Mouse (Mus musculus) activated CD4-positive, CD25-positive, alpha-beta regulatory T cell, adult 4 months (primary cell): ENCODE measurements around the gene Usp30. TPM values are rescaled to one million over a fixed set of nuclear protein-coding genes. Genes with fewer than 3 reads are reported as not detected.

Source experiments
- ATAC-seq: one replicate; pipeline ENCODE4 v1.8.0; 2017
- polyA plus RNA-seq, 2 experiments: library from polyadenylated mRNA; unstranded; fragments of 100-300 nt; shearing (Covaris generic); gene quantifications; one replicate each; pipeline ENCODE4 v1.2.1; 2017

The Usp30 gene
- polyA plus RNA-seq, 2 experiments from 2014 or later, result 2.4 to 3.5 TPM

- no peak for ATAC-seq
Measured at GRCm38 (mm10) chr5:114067543-114067942, 2.3 kb downstream of the Usp30 start.

DNA sequence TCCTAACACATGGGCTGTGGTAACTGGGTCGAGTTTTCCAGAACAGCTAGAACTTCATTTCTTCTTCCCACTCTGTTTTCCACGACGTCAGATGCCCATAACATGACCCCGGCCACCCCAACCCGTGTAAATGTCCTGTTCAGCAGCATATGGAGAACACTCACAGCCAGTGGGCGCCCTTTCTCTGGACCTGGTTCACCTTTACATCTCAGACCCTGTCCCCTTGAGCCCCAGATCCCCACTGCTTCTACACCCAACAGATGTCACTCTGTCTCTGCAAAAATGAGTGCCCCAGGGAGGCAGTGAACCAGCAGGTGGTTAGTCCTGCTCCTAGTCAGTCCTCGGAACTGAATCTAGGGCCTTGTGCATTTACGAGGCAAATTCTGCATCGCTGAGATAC lies 2.7 kb downstream of the Usp30 start:
- ATAC-seq, result no peak

GRCm38 (mm10) chr5:114070858-114071257 lies 5.6 kb downstream of the Usp30 start:
- no peak for ATAC-seq

GRCm38 (mm10) chr5:114072262-114072661 lies 7.0 kb downstream of the Usp30 start:
- ATAC-seq, result no peak

DNA sequence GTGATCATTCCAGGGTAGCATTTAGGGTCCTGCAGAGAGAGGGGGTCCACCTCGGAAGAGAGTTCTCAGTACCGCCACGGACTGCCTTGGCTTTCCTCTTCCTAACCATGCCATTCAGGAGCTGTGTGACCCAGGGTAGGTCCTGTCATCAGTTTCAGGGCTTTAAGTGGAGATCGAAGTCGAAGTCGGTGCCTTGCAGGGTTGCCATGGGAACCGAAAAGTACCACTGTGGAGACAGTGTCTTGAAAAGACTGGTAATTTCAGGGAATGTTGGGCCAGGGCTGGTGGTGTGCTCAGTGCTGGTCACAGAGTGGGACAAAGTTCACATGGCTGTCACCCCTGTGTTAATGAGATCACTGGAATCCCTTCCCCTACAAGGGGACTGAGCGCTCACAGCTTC lies 11.7 kb downstream of the Usp30 start:
- no peak for ATAC-seq

DNA sequence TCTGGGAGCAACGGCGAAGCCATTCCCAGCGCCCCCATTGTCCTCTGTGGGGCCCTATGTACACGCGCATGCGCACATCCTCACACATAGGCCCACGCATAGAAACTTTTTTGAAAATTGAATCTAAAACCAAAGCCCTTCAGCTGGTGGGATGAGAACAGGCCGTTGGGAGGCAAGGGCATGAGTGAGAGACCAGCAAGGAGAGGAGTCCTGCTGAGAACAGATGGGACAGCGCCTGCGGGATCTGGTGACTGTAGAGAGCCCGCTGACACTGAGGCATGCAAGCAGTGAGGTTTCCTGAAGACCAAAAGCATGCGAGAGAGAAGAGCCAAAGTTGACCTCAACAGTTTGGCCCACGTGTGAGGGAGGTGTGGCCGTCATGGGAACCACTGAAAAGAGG lies 20.2 kb downstream of the Usp30 start:
- no peak for ATAC-seq

- ATAC-seq, result no peak
Measured at GRCm38 (mm10) chr5:114087875-114088480, 22.7 kb downstream of the Usp30 start.

GRCm38 (mm10) chr5:114090421-114091013 lies 25.3 kb downstream of the Usp30 start:
- ATAC-seq, result no peak

GRCm38 (mm10) chr5:114091057-114091807 lies 26.0 kb downstream of the Usp30 start, which contains the start of gene Svop:
Svop (minus strand) TSS chr5:114091570.
- ATAC-seq, result no peak

DNA sequence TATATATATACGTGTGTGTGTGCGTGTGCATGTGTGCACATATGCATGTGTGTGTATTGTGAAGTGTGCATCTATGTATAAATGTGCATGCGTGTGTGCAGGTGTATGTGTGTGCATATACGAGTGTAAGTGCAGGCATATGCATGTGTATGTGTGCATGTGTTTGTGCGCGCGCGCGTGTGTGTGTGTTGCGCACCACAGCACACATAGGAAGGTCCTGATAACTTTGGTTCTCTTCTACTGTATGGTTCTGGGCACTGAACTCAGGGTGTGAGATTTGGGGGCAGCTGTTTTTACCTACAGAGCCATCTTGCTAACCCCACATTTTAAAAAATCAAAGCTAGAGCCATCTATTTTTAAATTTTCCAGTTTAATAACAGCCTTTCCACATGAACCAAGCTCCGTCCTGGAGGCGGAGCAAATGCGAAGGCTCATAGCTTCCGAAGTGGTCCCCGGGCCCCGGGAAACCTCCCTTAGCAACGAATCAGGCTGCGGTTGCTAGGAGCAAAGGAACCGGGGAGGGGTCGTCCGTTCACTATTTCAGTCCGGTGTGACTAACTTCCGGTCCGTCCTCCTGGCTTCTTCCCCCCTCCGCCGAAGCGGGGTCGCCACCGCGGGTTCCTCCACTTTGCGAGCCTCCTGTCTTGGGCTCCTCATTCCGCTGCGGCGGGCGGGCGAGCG lies 34.6 kb downstream of the Usp30 start:
- peak; percentile 85 for ATAC-seq

GRCm38 (mm10) chr5:114100390-114101099 lies 35.3 kb downstream of the Usp30 start:
- peak; percentile 49 for ATAC-seq

DNA sequence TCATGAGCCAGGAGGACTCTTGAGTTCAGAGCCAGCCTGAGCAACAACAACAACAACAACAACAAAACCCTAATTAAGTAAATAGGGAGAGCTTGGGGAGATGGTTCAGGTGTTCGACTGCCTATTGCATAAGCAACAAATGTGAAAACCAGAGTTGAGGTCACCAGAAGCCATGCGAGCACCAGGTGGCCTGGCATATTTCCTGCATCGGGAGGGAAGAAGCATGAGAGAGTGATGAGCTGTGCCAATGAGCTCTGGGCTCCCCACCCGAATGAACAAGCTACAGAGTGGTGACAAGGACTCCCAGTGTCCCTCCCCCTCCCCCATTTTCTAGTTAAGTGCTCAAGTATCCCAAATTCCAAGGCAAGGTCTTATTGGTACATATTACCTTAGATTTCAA lies 36.6 kb downstream of the Usp30 start:
- ATAC-seq, result no peak

- no peak for ATAC-seq
Measured at GRCm38 (mm10) chr5:114102807-114103206, 37.5 kb downstream of the Usp30 start.

GRCm38 (mm10) chr5:114106391-114106935 lies 41.2 kb downstream of the Usp30 start:
- ATAC-seq, result no peak

DNA sequence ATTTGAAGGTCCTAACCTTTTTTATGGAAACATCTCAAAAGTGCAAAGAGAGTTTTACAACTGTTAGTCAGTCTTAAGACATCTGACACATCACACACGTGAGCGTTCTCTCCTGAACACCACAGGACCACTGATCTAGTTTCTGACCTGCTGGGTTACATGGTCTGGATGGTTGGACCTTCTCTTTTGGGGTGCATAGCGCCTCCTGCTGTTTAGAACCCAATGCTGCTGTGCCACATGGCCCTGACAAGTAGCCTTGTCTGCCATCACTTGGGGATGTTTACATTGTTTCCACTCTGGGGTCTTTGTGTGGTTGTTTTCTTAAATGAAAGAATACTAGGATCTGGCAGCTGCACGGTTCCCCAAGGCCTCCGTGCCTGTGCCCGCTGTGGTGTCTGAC lies 48.1 kb downstream of the Usp30 start:
- no peak for ATAC-seq

DNA sequence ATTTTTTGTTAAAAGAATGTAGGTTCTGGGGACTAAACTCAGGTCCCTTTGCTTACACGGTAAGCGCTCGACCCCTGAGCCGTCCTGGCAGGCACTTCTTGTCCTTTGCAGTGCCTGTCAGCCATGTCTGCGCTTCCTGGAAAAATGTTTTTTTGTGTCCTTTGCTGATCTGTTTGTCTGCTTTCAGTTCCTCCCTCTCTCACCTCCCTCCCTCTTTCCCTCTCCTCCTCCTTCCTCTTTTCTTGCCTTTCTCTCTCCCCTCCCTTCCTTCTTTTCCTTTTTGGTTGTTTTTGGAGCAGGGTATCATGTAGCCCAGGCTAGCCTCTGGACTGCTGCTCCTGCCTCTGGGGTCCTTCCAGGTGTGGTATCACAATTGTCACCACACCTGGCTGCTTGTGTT lies 49.8 kb downstream of the Usp30 start:
- no peak for ATAC-seq

- ATAC-seq, result no peak
Measured at GRCm38 (mm10) chr5:114116586-114116985, 51.3 kb downstream of the Usp30 start.

- ATAC-seq, result no peak
Measured at GRCm38 (mm10) chr5:114119806-114120205, 54.5 kb downstream of the Usp30 start.

- ATAC-seq, result no peak
Measured at GRCm38 (mm10) chr5:114126008-114126407, 60.7 kb downstream of the Usp30 start.

GRCm38 (mm10) chr5:114126499-114127244 lies 61.4 kb downstream of the Usp30 start:
- no peak for ATAC-seq
